Mouse (Mus musculus) neural tube, embryonic 11.5 days (tissue): ENCODE results near the gene Lbp. TPM values are rescaled to one million over a fixed set of nuclear protein-coding genes. Genes with fewer than 3 reads are reported as not detected.
A peak's percentile ranks its signal among the peaks of the same experiment; 100 is the strongest.

Experiments used
- ATAC-seq: fragments of 200-750 bp; cut with Nextera tagmentation; 2 replicates; pipeline ENCODE4 v1.8.0; 2017; ENCODE audit warnings: moderate number of reproducible peaks, mild to moderate bottlenecking, moderate TSS enrichment, moderate library complexity; ENCODE audit not compliant: insufficient read depth, low FRiP score, low TSS enrichment
- DNase-seq: peaks from one replicate; pipeline ENCODE4 v3.0.0-alpha.2; 2015; ENCODE audit warnings: low spot score
- H3K27ac ChIP-seq: fragments of 300-500 bp; sonication (generic); 2 replicates; pipeline ENCODE4 v1.5.1; 2014; ENCODE audit warnings: low read depth, mild to moderate bottlenecking, low read length
- H3K27me3 ChIP-seq: fragments of 300-500 bp; sonication (generic); 2 replicates; pipeline ENCODE4 v1.6.1; 2014; ENCODE audit warnings: mild to moderate bottlenecking, low read length, mixed read lengths; ENCODE audit not compliant: control insufficient read depth, insufficient read depth
- H3K36me3 ChIP-seq: fragments of 300-500 bp; sonication (generic); 2 replicates; pipeline ENCODE4 v1.6.1; 2014; ENCODE audit warnings: mild to moderate bottlenecking, low read length, moderate library complexity, mixed read lengths; ENCODE audit not compliant: control insufficient read depth, insufficient read depth
- H3K4me1 ChIP-seq: fragments of 300-500 bp; sonication (generic); 2 replicates; pipeline ENCODE4 v1.6.1; 2014; ENCODE audit warnings: low read length, mixed read lengths; ENCODE audit not compliant: control insufficient read depth, insufficient read depth
- H3K4me2 ChIP-seq: fragments of 300-500 bp; sonication (generic); 2 replicates; pipeline ENCODE4 v1.6.1; 2014; ENCODE audit warnings: low read depth, mild to moderate bottlenecking, moderate library complexity
- H3K4me3 ChIP-seq: fragments of 300-500 bp; sonication (generic); 2 replicates; pipeline ENCODE4 v1.5.1; 2014; ENCODE audit warnings: low read depth, low read length
- H3K9ac ChIP-seq: fragments of 300-500 bp; sonication (generic); 2 replicates; pipeline ENCODE4 v1.6.1; 2014; ENCODE audit warnings: mild to moderate bottlenecking, low read length
- H3K9me3 ChIP-seq: fragments of 300-500 bp; sonication (generic); 2 replicates; pipeline ENCODE4 v1.6.1; 2016; ENCODE audit warnings: low read length; ENCODE audit not compliant: control insufficient read depth
- whole genome bisulfite sequencing: fragments of 180-500 bp; shearing (Covaris S2); extraction: QIAGEN DNeasy Blood & Tissue Kit; methylation state at CpG from one replicate; pipeline ENCODE4 v1.1.7; 2014; 5-methylcytosine and 5-hydroxymethylcytosine counted together
- polyA plus RNA-seq: library from polyadenylated mRNA; unstranded; fragments of >200 nt; fragmentation: Nextera tagmentation; extraction: Ambion mirVana; gene quantifications from 2 replicates; pipeline ENCODE4 v1.2.1, GENCODE M21; 2014

The Lbp gene
- polyA plus RNA-seq, 1 experiment from 2014 or later = 1.7 TPM

- Histone ChIP-seq H3K27ac (no peak overlapping the region), H3K36me3 (no peaks in the 10 kb centered on the region), H3K4me3 (no peak overlapping the region), H3K9me3 (no peaks in the 10 kb centered on the region), H3K4me2 (no peak overlapping the region), H3K27me3 (no peaks in the 10 kb centered on the region), H3K4me1 (no peaks in the 10 kb centered on the region), H3K9ac (no peak overlapping the region)
- 63% methylated on average over 4 of the region's 4 CpGs for WGBS
- DNase-seq (no peak), ATAC-seq (no peak)
Observed at GRCm38 (mm10) chr2:158275811-158276210, 30.5 kb upstream of the Lbp start.

GRCm38 (mm10) chr2:158276451-158276850, 29.8 kb upstream of the Lbp start:
- no peak overlapping the region for H3K4me3 ChIP-seq
- H3K4me2 ChIP-seq = no peak overlapping the region
- H3K9ac ChIP-seq = no peak overlapping the region
- no peaks in the 10 kb centered on the region; the same call in 1 of the 2 replicates for H3K4me1 ChIP-seq
- H3K9me3 ChIP-seq = no peaks in the 10 kb centered on the region
- H3K27me3 ChIP-seq = no peaks in the 10 kb centered on the region
- no peaks in the 10 kb centered on the region for H3K36me3 ChIP-seq
- WGBS = 56% methylated on average over 6 of the region's 6 CpGs
- DNase-seq (no peak), ATAC-seq (no peak)
- no peak overlapping the region for H3K27ac ChIP-seq

GRCm38 (mm10) chr2:158276878-158277277, 29.4 kb upstream of the Lbp start:
- DNase-seq = no peak
- 61% methylated on average over 4 of the region's 4 CpGs for WGBS

GRCm38 (mm10) chr2:158279656-158280055, 26.6 kb upstream of the Lbp start:
- 80% methylated on average over 4 of the region's 4 CpGs for WGBS
- Histone ChIP-seq H3K4me2 (no peak overlapping the region), H3K9ac (no peak overlapping the region), H3K4me3 (no peak overlapping the region), H3K27ac (no peak overlapping the region), H3K9me3 (no peaks in the 10 kb centered on the region), H3K27me3 (no peaks in the 10 kb centered on the region), H3K36me3 (no peaks in the 10 kb centered on the region), H3K4me1 (no peaks in the 10 kb centered on the region; the same call in 1 of the 2 replicates)
- DNase-seq (no peak), ATAC-seq (no peak)

More at GRCm38 (mm10) chr2:158276878-158277277, 29.4 kb upstream of the Lbp start:
- Histone ChIP-seq H3K4me3 (no peak overlapping the region), H3K9ac (no peak overlapping the region), H3K9me3 (no peaks in the 10 kb centered on the region), H3K27ac (no peak overlapping the region), H3K4me1 (no peaks in the 10 kb centered on the region; the same call in 1 of the 2 replicates), H3K36me3 (no peaks in the 10 kb centered on the region), H3K27me3 (no peaks in the 10 kb centered on the region), H3K4me2 (no peak overlapping the region)
- no peak for ATAC-seq

- Histone ChIP-seq H3K9me3 (no peaks in the 10 kb centered on the region), H3K36me3 (no peaks in the 10 kb centered on the region), H3K27me3 (no peaks in the 10 kb centered on the region), H3K27ac (no peak overlapping the region), H3K4me3 (no peak overlapping the region), H3K9ac (no peak overlapping the region), H3K4me1 (no peaks in the 10 kb centered on the region; the same call in 1 of the 2 replicates), H3K4me2 (no peak overlapping the region)
- WGBS = 60% methylated on average over 16 of the region's 16 CpGs
- ATAC-seq (no peak), DNase-seq (no peak)
Observed at GRCm38 (mm10) chr2:158281497-158282205, 24.6 kb upstream of the Lbp start.

- ATAC-seq = no peak
- Histone ChIP-seq H3K27ac (no peak overlapping the region), H3K36me3 (no peaks in the 10 kb centered on the region), H3K9ac (no peak overlapping the region), H3K9me3 (no peaks in the 10 kb centered on the region), H3K4me1 (no peaks in the 10 kb centered on the region; the same call in 1 of the 2 replicates), H3K27me3 (no peaks in the 10 kb centered on the region), H3K4me3 (no peak overlapping the region), H3K4me2 (no peak overlapping the region)
- DNase-seq = no peak
- 82% methylated on average over 7 of the region's 7 CpGs for WGBS
Observed at GRCm38 (mm10) chr2:158283136-158283535, 23.2 kb upstream of the Lbp start.

GRCm38 (mm10) chr2:158283771-158284170, 22.5 kb upstream of the Lbp start:
- Histone ChIP-seq H3K4me3 (no peak overlapping the region), H3K9me3 (no peaks in the 10 kb centered on the region), H3K4me2 (no peak overlapping the region), H3K27ac (no peak overlapping the region), H3K9ac (no peak overlapping the region), H3K4me1 (no peaks in the 10 kb centered on the region; the same call in 1 of the 2 replicates), H3K36me3 (no peaks in the 10 kb centered on the region), H3K27me3 (no peaks in the 10 kb centered on the region)
- ATAC-seq = no peak
- no peak for DNase-seq
- WGBS = 85% methylated on average over 6 of the region's 6 CpGs

- WGBS = 13% methylated on average over 11 of the region's 11 CpGs
- no peak for ATAC-seq
Observed at GRCm38 (mm10) chr2:158284571-158284970, 21.7 kb upstream of the Lbp start.

GRCm38 (mm10) chr2:158285655-158286054, 20.6 kb upstream of the Lbp start:
- Histone ChIP-seq H3K4me3 (no peak overlapping the region), H3K27ac (no peak overlapping the region), H3K36me3 (no peaks in the 10 kb centered on the region), H3K9me3 (no peaks in the 10 kb centered on the region), H3K4me1 (no peaks in the 10 kb centered on the region; the same call in 1 of the 2 replicates), H3K27me3 (no peaks in the 10 kb centered on the region), H3K9ac (no peak overlapping the region), H3K4me2 (no peak overlapping the region)
- ATAC-seq = no peak
- no peak for DNase-seq
- 67% methylated on average over 6 of the region's 6 CpGs for WGBS

More at GRCm38 (mm10) chr2:158284571-158284970, 21.7 kb upstream of the Lbp start:
- no peak overlapping the region for H3K4me2 ChIP-seq
- no peaks in the 10 kb centered on the region for H3K9me3 ChIP-seq
- no peaks in the 10 kb centered on the region for H3K27me3 ChIP-seq
- H3K27ac ChIP-seq = no peak overlapping the region
- DNase-seq = peak; percentile 71
- H3K9ac ChIP-seq = no peak overlapping the region
- H3K4me3 ChIP-seq = no peak overlapping the region
- H3K36me3 ChIP-seq = no peaks in the 10 kb centered on the region
- no peaks in the 10 kb centered on the region; the same call in 1 of the 2 replicates for H3K4me1 ChIP-seq
